Mouse (Mus musculus) lung, postnatal 36 days (tissue): ENCODE measurements around the gene Pmel.

ENCODE experiments used
- DNase-seq: peaks from one replicate; pipeline ENCODE4 v3.0.0; 2022; ENCODE audit warnings: mixed read lengths

Gene Pmel

DNA sequence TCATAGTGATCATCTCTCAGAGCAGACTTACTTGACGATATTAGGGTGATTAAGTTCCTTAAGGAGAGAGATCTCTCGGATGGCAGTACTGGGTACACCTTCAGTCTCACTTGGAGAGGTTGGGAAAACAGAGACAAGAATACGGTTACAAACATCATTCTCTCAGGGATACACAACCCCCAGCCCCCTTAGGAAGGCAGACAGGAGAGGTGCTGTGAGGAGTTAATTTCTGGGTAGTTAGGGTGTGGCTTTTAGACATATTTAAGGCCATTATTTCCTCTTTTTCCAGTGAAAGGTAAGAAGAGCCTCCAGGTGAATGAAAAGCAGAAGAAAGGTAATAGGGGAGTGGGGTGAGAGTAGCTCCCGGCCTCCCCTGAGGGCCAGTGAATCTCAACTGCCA, at the start of gene Pmel:
Gene Pmel (plus strand): TSS at position 301 of the 400 bp plus-strand sequence.
- DNase-seq = no peak

DNA sequence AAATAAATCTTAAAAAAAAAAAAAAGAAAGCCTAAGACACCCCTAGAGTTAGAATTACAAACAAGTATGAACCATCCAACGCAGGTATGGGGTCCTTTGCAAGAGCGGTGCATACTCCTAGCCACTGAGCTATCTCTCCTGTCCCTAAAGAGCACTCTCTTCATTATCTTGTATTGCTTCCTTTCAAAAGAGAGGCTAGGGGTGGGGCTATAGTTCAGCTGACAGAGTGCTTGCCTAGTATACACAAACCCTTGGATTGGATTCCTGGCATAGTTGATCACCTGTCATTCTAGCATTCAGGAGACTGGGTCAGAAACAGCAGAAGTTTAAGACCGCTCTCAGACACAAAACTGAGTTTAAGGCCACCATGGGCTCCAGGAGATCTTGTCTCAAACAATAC, 48.7 kb upstream of the Pmel start:
- peak; percentile 55 for DNase-seq

DNA sequence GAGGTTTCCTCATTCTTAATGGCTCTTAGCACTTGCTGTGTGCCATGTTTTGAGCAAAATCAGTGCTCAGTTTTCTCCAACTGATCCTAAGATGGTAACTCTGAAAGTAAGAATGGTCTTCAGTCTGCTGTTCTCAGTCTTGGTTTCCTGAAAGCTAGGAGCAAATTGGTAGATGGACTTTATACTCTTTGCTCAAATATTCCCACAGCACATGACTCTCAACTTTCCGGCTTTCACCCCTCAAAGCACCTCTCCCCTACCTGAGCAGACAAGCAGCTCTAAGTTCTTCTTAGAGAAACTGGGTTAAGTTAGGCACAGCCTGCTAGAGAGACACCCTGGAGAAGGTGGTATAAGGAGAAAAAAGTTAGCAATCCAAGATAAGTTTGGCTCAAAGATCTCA, 47.3 kb upstream of the Pmel start:
- no peak for DNase-seq

DNA sequence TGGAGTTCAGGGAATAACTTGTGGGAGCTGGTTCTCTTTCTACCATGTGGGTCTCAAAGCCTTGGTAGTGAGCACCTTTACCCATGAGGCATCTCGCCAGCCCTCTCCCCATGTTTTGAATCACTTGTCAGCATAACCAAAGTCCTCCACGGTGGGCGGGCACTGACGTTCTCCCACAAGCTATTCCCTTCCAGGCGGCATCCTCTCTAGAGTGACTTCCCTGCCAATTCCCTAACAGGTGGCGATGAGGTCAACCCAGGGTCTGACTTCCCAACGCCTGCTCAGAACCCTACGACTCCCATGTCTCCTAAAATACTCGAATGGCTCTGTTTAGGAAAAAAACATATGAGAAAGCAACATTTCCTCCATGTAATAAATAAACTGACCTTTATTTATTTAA, 46.2 kb upstream of the Pmel start:
- no peak for DNase-seq

DNA sequence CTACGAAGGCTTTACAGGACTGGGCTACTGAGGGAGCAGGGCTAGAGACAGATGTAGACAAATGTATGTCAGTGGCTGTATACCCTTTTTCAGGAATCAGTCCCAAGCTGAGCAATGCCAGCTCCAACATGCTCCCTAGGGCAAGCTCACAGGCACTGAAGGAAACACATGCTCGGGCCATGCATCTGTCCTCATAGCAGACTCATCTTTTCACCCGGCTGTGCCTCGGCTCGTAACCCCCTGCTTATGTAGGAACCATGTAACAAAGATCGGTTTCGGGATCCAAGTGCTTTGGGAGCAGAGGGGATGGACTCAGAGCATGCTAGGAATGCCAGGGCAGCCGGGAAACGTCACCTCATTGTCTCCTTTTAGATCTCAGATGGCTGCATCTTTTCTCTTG, 44.5 kb upstream of the Pmel start:
- no peak for DNase-seq

DNA sequence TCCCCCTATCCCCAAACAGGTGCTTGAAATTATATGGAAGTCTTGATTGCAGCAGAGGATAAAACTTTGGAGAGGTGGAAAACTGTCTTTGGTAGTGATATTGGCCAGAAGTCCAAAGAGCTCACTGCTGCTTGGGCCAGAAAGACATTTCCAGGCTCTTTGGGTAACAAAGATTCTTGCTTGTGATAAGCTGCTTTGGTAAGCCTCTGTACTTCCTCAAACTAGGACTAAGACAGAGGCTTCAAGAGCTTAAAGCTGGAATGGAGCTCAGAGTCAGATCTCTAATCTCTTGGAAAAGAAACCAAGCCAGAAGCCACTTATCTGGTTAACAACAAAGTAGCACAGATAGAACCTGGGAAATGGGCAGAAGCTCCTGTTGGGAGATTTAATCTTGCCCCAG, 41.5 kb upstream of the Pmel start:
- no peak for DNase-seq

DNA sequence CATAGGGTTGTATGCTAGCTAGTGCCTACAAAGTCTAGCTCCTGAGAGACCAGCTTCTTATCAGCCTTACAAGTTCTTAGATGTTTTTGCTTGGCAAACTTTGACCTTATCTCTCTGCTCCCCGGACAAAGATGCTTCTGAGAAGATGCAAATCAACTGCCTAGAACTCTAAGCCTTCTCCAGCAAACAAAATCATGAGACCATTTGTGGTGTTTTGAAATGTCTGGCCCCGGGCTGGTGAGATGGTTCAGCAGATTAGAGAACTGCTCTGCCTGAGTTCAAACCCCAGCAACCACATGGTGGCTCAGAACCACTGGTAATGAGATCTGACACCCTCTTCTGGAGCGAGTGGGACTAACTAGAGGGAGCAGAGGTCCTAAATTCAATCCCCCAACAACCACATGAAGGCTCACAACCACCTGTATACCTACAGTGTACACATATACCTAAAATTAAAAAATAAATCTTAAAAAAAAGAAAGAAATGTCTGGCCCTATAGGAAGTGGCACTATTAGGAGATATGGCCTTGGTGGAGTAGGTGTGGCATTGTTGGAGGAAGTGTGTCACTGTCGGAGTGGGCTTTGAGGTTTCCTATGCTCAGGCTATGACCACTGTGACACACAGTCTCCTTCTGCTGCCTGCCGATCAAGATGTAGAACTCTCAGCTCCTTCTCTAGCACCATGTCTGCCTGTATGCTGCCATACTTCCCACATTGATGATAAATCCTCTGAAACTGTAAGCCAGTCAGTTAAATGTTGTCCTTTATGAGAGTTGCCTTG, 40.4 kb upstream of the Pmel start:
- DNase-seq = no peak

DNA sequence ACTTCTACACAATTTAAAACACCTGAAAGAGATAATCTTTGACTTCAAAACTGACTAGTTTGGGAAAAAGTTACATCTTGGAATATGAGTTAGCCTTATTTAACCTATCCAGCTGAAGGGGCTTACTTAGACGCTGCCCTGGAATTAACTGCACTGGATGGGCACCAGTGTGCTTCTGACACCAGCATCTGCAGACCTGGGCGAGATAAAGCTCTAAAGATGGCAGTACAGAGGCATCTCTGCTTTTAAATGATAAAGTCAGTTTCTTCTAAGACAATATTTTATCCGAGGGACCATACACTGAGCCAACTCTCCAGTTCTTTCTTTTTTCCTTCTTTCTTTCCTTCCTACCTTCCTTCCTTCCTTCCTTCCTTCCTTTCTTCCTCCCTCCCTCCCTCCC, 39.2 kb upstream of the Pmel start:
- no peak for DNase-seq

DNA sequence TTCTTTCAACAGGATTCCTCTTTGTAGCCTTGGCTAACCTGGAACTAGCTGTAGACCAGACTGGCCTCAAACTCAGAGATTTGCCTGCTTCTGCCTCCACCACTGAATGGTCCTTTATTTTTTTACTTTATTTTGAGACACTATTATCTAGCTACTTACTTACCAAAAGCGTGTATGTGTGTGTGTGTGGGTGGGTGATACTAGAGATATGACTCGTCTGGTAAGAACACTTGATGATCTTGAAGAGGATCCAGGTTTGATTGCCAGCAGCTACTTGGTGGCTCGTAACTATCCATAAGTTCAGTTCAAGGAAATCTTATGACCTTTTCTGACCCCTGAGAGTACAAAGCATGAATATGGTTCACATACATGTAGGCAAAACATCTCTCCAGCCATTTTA, 38.7 kb upstream of the Pmel start:
- no peak for DNase-seq

DNA sequence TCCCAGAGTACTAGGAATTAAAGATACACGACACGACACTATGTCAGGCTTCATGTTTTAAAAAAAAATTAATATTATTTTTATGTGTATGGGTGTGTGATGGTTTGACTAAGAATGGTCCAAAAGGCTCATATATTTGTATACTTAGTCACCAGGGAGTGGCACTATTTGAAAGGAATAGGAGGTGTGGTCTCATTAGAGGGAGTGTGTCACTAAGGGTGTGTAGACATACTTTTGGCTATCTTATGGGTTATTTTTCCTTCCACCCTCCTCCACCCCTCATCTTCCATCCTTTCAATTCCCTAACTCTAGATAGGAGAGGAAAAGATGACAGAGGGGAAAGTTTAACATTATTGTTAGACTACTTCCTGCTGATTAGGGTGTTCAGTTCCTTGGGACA, 38.2 kb upstream of the Pmel start:
- no peak for DNase-seq

DNA sequence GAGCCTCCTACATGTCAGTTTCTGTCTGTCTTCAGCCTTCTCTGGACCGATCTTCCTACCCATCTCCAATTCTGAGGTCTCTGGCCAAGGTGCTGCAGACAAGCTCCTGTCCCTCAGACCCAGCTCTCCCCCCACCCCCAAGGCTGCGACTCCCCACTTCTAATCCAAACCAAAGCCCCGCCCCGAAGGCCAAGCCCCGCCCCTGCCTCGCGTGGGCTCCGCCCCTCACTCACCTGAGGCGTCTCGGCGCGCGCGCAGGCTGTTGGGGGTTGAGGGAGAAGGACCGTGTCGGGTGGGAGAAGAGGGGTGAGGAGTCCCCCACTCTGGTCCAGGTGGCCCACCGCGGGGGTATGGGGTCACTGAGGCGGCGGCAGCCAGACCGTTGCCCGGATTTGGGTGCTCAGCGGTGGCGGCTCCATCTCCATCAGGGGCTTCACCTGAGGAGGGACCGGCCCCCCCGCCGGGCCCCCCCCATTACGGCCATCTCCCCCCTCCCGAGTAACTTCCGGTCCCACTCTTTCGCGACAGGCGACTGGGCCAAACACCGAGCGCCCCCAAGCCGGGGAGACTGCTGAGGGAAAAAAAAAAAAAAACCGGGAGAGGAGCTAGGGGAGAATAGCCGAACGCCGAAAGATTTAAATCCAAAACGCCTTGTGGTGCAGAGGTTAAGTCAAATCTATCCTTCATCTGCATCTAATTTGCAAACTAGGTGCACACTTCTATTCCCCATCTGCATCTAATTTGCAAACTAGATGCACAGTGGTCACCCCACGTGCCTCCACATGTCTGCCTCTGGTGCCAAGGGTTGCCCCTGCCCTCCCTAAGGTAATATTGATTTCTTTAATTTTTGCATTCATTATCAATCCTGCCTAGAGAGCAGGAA, 35.0 kb upstream of the Pmel start:
- DNase-seq = peak; percentile 80

DNA sequence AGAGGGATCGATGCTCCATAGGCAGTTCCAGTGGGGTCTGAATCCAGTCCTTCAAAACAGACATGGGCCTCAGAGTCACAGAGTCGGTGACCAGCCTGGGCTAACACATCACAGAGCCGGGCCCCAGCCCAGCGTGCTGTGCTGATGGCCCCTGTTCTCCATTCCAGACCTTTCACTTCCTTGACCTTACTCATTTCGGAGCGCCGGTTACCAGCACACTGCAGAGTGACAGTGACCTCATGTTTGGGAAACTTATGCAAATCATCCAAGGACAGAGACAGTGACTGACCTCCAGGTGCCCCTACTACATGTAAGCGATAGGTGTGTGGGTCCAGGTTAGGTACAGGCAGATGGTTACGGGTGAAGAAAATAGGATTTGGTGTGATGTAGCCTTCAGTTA, 32.8 kb upstream of the Pmel start:
- DNase-seq = no peak

DNA sequence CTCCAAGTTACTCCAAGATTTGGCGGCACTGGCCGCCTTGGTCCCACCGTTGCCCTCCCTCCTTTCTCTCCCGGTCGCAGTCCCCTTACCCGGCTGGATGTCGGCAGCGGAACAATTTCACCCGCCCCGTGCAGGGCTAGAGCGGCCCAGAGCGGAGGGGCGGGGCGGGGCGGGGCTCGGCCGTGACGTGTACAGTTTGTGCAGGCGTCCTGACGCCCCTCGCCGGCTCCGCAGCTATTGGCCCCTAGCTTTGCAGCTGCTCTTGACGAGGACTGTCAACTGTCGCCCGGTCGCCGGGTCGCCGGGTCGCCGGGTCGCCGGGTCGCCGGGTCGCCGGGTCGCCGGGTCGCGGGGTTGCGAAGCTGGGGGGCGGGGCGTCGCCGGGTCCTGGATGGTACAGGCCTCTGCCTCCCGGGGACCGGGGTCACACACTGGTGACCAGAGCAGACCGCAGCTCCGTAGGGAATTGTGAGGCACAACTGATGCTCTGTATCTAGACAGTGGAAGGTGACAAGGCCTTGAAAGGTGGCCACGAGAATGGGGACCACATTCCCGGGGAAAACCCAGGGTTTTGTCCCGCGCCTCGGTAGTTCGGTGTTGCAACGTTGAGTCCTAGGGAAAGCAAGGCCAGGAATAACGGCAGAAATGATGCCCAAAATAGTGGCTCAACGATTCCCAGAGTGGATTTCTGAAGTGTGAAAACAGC, 30.1 kb upstream of the Pmel start, which contains the start of gene Suox:
Gene Suox (minus strand): TSS at position 311 of the 706 bp plus-strand sequence.
- peak; percentile 89 for DNase-seq

DNA sequence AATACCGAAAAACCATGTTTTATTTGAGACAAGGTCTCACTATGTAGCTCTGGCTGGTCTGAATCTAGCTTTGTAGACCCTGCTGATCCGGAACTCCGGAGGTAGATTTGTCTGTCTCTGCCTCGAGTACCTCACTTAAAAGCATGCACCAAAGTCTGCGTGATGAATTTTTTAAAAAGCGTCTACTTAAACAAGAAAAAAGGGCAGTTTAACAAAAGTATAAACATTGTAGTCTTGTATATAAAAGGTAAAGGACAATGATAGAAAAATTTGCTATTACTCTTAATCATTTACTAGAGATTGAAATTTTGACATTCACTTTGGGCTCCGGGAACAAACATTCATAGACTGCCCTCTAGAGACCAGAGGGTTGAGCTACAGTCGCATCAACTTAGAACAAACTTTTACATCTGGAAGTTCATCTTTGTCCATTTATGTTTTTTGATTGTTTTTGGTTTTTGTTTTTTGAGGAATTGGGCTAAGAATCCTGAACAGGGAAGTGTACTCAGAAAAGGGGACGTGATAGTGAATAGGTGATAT, 29.5 kb upstream of the Pmel start:
- peak; percentile 75 for DNase-seq

DNA sequence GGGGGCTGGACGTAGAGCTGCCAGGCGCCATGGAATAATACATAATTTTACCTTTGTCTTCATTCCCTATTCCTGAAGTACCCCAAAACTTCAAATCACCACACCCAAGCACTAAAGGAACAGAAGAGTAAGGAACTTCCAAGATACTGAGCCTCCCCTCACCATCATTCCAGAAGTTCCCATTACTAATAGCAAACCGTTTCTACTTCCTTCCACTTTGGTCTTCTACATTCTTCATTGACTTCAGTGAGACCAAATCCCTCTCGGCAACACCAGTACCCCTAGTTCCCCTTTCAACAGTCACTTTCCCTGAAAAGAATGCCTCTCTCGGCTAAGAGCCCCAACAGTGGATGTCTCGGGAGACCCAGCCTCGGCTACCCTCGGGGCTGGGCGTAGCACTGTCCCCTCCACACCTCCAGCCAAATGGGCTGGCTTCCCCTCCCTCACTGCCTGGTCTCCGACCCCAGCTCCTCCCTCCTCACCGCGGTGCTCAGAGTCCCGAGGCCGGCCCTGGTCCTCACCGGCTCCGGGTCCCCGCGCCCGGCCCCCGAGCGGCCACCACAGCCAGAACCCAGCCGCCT, 8.5 kb upstream of the Pmel start:
- no peak for DNase-seq

DNA sequence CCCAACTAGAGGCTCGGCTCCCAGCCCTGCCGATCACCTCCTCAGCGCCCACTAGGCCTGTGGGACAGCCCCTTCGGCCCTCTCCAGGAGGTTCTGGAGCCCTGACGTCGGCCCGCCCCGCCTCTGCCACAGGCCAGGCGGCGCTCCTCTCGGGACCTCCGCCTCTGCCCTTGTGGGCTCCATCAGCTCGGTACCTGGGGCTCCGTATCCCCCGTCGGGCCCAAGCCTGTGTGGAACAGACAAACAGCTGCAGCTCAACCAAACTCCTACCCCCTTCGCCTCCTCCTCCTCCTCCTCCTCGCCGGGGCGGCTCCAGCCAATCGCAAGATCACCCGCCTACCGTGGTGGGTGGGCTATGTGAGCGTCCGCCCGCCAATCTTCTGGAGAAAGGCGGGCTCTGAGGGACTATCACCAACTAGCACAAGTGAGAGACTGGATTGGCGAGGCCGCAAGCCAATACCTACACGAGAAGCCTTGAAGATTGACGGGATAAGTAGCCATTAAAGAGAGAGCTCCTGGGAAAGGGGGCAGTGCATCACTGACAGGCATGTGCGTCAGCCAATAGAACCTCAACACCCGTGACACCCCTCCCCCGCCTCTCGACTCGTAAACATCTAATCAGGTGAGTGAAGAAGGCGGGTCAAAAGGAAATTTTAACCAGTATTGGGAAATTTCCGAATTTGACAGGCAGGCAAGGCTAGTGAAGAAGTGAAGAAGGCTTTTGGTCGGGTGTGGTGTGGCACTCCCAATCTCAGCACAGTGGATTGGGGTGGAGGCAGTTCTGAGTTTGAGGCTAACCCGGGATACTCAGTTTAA, 7.8 kb upstream of the Pmel start, which contains the start of gene Rab5b:
Gene Rab5b (minus strand): TSS at position 273 of the 816 bp plus-strand sequence.
- DNase-seq = peak; percentile 99

DNA sequence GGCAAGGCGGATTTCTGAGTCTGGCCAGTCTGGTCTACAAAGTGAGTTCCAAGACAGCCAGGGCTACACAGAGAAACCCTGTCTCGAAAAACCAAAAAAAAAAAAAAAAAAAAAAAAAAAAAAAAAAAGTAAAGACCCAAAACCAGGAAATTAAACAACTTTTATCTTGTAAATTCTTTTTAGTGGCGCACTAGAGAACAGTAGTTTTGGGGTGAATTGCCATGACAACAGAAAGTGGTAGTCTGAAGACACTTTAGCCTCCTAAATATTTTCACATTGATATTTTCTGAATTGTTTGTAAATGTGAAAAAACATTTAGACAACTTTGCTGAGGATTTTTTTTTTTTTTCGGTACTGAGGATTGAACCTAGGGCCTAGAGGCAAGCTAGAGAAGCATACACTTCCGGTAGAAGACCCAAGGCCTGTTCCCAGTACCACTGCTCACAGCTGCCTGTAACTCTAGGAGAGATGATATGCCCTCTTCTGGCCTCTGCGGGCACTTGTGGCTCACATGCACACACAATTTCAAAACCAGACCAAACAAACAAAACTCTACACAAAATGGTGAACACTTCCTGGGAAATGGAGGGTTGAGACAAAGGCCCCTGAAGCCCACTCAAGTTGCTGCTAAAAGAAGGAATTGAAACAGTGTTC, 6.8 kb upstream of the Pmel start:
- no peak for DNase-seq

DNA sequence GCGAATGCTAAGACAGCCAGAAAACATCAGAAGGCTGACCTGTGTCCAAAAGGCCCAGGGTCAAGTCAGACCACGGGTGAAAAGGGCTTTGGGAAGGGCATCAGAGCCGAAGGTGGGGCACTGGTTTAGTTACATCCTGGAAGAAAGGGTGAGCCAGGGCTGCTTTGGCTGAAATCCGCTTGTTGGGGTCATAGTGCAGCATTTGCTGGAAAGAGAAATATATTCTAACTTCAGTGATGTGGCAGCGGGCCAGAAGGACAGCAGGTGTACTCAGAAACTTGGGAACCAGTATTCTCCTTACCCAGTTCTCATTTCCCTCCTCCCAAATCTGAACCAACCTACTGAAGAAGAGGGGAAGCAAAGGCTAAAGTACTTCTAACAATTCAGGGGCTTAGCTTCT, 5.0 kb upstream of the Pmel start:
- no peak for DNase-seq

DNA sequence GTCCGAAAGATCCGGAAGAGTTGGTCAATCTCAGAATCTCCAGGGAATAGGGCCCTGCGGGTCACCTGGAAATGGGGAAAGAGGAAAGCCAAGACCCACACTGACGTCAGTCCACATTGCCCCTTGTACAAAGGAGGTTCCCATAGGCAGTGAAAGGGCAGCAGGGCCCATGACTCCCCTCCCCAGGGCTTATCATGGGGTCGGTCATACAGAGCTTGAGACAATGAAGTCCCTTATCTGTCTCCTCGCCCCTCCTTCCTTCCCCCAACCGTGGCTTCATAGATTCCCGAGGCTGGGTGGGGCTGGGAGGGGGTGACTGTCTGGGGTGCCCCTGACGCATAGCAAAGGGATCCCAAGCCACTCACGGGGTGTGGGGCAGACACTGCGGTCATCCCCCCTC, 4.4 kb upstream of the Pmel start:
- DNase-seq = no peak

DNA sequence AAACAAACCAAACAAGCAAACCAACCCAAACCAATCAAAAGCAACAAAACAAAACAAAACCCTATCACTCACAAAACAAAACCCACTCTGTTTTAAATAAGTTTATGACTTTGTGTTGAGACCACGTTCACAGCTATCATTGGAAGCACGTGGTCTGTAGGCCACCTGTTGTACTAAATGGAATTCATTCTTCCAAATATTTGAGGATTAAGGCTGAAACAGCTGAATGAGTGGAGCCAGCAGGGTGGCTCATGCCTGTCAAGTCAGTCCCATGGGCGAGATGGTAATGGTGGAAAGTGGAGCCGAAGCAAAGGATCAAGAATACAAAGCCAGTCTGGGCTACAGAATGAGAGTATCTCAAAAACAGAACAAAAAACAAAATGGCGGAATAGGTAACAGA, 3.3 kb upstream of the Pmel start:
- no peak for DNase-seq

DNA sequence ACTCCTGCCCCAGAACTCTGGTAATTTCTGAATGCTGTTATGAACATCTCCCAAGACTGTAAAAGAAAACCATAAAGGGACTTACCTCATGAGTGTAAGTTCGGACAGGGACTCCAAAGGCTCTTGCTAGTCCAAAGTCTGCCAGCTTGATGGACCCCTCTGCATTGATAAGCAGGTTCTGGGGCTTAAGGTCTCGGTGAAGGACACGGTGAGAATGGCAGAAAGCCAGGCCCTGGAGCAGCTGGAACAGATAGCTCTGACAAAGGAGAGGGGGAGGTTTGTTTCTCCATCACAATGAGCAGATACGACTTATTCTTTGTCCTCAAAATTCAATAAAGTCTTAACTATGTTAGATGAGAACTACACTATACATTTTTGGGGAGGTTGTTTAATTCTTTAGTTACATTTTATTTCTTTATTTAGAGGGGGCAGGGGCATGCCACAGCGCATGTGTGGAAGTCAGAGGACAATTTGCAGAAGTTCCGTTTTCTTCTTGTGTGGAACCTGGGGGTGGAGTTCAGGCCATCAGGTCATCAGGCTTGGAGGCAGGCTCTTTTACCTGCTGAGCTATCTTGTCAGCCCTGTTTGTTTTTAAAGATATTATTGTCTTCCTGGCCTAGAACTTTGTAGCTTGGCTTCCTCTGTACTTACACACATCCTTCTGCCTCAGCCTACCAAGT, 1.5 kb upstream of the Pmel start:
- DNase-seq = no peak
